Mouse (Mus musculus): ENCODE measurements around the gene Cop1. TPM values are rescaled to one million over a fixed set of nuclear protein-coding genes. Genes with fewer than 3 reads are reported as not detected.

Cop1 gene
- 100 to 1,000 TPM; 119 to 135 TPM for total RNA-seq (2021)

DNA sequence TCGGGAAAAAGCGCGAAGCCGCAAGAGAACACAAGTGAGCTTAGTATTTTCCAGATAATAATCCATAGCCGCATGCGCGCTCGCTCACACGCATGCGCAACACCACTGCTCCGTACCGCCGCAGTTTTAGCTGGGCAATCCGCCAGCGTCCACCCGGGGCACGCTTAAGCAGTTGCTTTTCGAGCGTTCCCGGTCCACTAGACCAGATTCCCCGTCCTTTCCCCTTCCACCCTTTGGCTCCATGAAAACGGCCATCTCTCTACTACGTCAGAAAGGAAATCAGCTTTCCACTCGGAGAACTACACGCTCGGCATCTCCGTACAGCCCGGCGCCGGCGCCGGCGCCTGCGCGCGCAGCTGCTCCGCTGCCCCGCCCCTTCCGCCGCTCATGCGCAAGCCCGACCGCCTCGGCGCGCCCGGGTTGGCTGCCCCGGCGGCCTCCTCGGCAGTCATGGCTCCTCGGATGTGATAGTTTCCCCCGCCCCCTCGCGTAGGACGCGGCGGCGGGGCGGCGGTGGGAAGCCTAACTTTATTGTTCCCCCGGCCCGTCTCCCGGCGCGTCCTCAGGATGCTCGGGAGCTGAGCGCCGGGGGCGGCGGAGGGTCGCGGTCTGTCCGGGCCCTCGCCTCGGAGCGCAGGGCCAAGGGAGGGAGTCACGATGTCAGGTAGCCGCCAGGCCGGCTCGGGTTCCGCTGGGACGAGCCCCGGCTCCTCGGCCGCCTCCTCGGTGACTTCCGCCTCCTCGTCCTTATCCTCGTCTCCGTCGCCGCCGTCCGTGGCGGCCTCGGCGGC is at the start of gene Cop1:
Gene Cop1, plus strand, starts transcription at position 540 of the 791 bp plus-strand sequence.
- peak; percentile 94 for DNase-seq

- DNase-seq: no peak
Observed at GRCm38 (mm10) chr1:159186741-159187140, 45.4 kb upstream of the Cop1 start.

DNA sequence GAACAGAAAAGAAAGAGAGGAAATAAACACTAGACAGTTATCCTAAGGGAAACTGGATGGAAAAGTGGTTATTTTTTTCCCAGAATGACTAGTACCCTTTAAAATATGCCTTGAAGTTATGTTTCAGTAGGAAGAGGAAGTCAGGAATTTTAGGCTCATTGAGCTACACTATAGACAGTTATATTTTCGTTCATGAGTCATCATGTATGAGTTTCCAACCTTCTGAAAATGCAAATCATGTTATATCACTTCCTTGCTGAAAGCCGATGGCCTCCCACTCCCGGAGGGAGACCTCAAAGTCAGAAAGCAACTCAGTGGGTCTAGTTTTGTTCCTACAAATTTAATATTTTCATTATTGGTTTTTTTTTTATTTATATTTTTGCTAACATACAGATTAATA is 33.5 kb upstream of the Cop1 start:
- DNase-seq: no peak

- no peak for DNase-seq
Observed at GRCm38 (mm10) chr1:159199606-159200005, 32.5 kb upstream of the Cop1 start.

DNA sequence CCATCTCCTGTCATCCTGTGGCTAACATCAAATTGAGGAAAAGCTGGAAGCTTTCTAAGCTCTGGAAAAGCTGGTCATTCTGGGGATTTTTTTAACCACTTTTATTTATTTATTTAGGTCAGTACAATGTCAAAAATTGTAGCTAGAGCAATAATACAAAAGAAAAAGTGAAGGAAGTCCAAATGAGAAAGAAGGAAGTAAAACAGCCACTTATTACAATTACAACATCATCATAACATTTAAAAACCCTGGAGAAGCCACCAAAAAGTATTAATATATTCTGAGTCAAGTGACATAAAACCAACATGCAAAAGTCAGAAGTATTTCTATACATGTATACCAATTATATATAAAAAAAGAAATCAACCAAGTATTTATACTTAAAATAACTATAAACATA is 30.9 kb upstream of the Cop1 start:
- DNase-seq: no peak

DNA sequence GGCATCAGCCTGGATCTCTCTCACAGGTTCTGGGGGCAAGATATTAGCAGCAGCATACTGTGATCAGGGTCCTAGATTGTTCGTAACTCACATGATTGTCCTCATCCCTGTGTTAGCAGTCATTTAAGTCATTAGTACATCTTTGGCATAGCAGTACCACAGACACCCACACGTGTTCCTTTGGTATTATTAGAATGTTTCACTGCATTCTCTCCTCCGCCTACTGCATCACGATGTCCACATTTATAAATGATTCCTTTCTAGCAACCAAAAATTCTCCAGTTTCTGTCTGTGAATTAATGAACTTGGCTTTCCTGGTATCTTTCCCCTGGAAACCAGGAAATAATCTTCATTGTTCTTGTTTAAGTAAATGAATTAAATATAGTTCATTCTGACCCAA is 20.4 kb upstream of the Cop1 start:
- no peak for DNase-seq

DNA sequence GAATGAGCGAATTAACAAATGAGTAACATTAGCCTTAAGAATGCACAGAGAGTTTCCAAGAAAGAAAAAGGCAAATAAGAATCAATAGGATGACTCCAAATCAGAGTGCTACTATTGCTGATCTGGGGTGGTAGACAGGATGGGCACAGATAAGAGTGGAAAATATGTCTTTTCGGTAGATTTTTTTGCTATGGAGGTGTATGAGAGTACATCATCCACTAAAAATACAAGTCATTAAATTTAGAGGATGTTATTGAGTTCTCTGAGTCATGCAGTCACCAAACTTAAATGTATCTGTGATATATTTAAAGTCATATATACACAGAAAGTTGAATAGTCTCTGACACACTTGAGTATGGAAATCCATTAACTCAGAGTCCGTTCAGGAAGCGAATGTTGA is 14.7 kb upstream of the Cop1 start:
- DNase-seq: no peak

DNA sequence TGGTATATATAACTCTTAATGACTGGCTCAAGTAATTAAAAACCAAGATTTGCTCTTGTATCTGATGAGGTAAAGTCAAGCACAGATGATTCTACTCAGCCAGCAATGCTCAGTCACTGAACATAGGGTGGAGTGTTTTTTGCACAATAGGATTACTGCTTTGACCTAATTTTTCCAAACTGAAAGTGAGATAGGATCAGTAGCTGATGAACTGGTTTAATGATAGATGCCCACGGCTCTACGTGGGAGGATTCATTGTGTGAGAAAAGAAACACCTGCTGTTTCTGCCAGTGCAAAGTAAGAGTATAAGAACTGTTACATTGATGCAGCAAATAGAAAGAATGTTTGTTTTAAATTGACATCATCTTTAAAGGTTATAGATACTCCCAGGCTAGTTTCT is 10.1 kb upstream of the Cop1 start:
- DNase-seq: no peak

- DNase-seq: no peak
Observed at GRCm38 (mm10) chr1:159225064-159225824, 6.9 kb upstream of the Cop1 start.

DNA sequence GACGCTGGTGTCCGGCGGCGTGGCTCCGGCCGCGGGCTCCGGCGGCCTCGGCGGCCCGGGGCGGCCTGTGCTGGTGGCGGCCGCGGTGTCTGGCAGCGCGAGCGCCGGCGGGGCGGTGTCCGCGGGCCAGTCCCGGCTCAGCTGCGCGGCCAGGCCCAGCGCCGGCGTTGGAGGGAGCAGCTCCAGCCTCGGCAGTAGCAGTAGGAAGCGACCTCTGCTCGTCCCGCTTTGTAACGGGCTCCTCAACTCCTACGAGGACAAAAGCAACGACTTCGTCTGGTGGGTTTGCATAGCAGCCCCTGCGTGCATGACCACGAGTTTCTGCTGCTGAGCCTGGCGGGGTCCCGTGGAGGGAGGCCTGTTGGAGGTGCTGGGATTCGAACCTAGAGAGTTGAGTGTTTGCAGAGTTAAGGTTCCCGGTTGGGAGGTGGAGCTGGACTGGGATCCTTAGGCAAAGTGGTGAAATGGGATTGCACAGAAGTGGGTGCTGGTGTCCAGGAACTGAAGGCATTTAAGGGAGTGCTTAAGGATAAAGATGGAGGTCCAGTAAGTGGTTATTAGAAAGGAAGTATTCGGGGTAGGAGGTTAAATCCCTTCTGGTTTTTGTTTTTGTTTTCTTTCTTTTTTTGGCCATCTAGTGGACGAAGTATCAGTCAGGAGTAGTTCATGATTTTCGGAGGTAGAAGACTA is 597 bp downstream of the Cop1 start:
- DNase-seq: peak; percentile 55

GRCm38 (mm10) chr1:159233426-159233825 is 1.3 kb downstream of the Cop1 start:
- DNase-seq: no peak

- no peak for DNase-seq
Observed at GRCm38 (mm10) chr1:159234496-159234895, 2.4 kb downstream of the Cop1 start.

DNA sequence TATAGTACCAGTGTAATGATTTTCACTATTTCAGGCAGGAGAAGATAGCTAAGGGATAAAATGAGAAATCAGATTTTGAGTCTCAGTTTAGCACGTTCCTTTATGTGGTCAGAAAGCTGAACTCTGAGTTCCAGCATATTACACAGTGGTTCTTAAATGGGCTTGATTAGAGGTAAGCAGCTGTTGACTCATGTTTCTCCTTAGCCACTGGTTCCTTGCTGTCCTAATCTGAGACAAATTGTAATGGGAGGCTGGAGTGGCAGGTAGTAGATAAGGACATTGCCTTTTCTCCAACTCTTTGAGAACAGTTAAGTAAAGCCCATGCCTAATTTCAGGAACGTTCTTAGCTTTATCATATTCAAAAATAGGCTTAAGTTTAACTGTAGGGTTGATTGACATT is 3.6 kb downstream of the Cop1 start:
- DNase-seq: no peak

DNA sequence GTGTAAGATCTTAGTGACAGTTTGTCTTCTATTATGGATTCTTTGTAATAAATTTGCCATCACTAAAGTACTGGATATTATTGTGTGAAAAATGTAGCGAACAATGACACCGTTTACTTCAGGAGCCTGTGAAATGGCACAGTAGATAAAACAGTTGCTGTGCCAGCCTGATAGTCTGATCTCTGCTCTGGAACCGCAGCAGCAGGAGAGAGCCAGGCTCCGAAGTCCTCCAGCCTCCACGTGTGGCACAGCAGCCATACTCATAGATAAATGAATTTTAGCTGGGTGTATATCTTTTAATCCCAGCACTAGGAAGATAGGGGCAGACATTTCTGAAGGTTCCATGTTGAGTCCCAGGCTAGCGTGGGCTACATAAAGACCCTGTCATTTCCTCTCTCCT is 6.0 kb downstream of the Cop1 start:
- DNase-seq: no peak

DNA sequence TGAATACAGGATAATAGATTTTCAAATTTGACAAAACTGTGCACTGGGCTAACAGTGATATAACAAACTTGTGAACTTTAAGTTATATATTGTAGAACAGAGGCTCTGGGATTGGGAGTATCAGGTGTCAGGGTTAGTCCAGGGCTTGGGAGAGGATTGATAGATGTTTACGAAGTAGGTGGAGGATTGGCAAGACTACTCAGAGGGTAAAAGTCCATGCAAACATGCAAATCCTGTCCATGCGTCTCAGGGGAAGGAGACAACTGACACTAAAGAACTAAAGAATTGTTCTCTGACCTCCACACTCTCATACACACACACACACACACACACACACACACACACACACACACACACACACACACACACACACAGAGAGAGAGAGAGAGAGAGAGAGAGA is 18.2 kb downstream of the Cop1 start:
- DNase-seq: no peak

DNA sequence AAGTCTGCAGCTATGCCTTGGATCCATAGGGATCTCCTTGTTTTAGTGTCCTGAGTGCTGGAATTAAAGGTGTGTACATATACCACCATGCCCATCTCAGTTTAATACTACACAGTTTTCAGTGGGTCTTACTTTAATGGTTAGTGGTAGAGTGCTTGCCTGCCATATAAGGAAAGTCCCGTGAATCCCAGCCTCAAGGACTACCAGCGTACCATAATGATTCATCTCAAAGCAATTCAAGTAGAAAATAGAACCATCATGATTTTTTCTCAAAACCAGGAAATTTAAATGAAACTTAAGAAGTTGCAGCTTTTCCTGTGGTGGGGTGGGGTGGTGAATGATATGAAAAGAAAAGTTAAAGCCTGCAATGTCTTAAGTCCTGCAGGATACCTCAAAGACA is 21.0 kb downstream of the Cop1 start:
- no peak for DNase-seq

GRCm38 (mm10) chr1:159254906-159255685 is 23.0 kb downstream of the Cop1 start:
- no peak for DNase-seq

DNA sequence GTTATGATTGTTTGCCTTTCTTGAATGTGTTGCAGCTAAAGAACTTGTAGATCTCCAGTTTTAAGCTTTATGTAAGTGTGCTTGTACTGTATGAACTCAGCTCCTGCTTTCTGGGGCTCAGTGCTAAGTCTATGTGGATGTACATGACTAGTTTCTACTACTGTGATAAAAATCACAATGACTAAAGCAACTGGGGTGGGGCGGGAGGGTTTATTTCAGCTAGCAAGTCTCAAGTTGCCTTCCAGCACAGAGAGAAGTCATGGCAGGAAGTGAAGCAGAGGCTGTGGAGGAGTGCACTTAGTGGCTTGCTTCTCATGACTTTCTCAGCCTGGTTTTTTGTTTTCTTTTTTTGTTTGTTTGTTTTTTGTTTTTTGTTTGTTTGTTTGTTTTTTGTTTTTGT is 24.4 kb downstream of the Cop1 start:
- no peak for DNase-seq

DNA sequence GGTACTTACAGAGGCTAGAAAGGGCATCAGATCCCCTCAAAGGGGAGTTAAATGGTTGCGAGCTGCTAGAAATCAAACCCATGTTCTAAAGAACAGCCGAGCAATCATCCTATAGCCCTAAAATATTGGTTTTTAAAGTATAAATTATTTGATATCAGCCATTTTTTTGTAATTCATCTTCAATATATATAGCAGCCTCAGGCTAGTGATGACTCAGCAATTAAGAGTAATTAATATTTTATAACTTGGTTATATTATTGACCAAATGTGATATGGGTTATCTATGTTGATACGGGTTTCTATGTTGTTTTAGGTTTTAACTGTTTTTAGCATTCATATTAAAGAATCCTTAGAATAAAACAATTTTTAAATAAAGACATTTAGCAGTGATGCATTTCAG is 31.7 kb downstream of the Cop1 start:
- no peak for DNase-seq

GRCm38 (mm10) chr1:159280072-159280471 is 48.0 kb downstream of the Cop1 start:
- no peak for DNase-seq

- DNase-seq: no peak
Observed at GRCm38 (mm10) chr1:159281861-159282260, 49.7 kb downstream of the Cop1 start.

GRCm38 (mm10) chr1:159286833-159287232 is 54.7 kb downstream of the Cop1 start:
- no peak for DNase-seq

GRCm38 (mm10) chr1:159290219-159290618 is 58.1 kb downstream of the Cop1 start:
- no peak for DNase-seq
